Mouse (Mus musculus) layer of hippocampus, postnatal 10 days (tissue): Measurements from ENCODE around the gene Grb10. TPM values are rescaled to one million over a fixed set of nuclear protein-coding genes. Genes with fewer than 3 reads are reported as not detected.

ENCODE experiments used
- DNase-seq, 2 experiments: peaks; one replicate each; pipeline ENCODE4 v3.0.0; 2021; ENCODE audit warnings: low spot score in 2 of 2
- total RNA-seq, 2 experiments: library from RNA; stranded (reverse); gene quantifications; 2 replicates each; pipeline ENCODE4 v1.2.3; 2021

Grb10 gene
- total RNA-seq, 2 experiments from 2014 or later: 33.8 to 34.6 TPM

DNA sequence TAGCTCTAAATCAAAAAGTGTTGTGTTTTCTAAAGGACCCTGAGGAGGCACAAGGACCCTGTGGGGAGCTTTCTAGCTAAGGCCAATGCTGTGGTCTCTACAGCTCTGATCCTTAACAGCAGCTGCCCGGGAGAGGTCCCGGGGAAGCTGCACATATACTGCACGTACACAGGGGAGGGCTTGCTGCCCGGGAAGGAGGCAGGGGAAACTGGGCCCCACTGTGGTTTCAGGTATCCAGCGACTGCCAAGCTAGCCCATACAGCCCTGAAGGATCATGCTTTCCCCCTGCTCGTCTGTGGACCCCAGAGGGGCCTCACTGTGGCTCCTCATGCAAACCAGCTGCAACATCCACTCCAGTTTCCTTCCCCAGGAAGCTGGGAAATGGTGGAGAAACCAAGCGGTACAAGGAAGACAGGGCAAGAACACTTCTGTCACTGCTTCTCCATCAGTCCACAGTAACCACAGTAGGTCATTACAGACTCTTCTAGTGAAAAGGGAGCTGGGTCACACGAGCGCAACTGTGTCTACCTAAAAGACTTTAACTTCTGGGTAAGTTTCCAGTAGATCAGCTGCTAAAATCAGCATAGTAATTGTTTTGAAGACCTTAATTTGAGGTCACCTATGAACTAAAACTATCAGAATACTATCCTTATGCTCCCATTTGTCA, 90.0 kb downstream of the Grb10 start:
- no peak for DNase-seq

DNA sequence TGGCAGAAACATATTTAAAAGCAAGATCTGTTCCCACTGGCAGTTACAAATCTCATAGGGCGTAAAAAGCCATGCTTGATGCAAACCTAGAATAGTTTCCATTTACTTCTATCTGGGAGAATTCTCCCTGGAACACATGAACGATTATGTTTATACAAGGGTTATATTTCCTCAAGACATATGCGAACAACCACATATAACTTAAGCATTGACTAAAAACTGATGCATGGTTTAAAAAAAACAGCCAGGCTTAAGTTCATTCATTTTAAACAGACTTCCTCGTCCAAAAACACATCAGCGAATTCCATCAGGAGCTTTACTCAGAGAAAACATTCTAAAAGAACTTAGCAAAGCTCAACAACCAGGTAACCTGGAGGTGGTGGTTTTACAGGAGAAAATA, 90.6 kb downstream of the Grb10 start:
- DNase-seq: no peak

DNA sequence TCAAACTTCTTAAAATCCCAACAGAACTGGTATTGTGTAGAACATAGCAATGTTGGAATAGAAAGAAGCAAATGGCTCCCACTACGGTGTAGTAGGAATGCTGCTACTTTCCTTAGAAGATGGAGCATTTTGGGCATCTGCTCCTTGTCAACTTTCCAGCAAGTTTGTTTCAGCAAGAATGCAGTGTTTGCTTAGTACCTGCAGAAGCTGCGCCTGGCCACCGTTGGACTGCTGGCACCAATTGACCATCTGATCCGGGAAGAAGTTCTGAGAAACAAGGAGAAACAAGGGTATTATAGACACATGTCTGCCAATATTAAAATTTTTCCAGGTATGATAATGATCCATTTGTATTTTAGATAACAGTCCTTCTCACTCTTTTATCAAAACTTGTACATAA, 92.7 kb downstream of the Grb10 start:
- no peak for DNase-seq

DNA sequence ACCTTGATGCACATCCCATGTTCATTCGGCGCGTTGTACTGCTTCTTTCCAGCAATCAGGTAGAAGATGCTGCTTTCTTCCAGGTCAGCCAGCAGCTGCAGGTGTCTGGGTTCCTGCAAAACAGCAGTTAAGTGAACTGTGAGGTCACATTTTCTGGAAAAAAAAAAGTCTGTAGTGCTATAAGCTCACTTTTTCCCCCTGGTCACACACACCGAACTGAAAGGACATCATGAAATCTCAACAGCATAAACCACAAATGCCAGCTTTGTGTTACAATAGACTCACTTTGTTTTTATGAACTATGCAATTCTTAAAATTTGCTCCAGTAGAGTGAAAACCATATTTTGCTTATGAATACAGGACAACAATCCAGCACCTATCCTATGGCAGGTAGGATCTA, 93.7 kb downstream of the Grb10 start:
- no peak for DNase-seq

GRCm38 (mm10) chr11:11944082-11944349, 94.5 kb downstream of the Grb10 start:
- DNase-seq: no peak

DNA sequence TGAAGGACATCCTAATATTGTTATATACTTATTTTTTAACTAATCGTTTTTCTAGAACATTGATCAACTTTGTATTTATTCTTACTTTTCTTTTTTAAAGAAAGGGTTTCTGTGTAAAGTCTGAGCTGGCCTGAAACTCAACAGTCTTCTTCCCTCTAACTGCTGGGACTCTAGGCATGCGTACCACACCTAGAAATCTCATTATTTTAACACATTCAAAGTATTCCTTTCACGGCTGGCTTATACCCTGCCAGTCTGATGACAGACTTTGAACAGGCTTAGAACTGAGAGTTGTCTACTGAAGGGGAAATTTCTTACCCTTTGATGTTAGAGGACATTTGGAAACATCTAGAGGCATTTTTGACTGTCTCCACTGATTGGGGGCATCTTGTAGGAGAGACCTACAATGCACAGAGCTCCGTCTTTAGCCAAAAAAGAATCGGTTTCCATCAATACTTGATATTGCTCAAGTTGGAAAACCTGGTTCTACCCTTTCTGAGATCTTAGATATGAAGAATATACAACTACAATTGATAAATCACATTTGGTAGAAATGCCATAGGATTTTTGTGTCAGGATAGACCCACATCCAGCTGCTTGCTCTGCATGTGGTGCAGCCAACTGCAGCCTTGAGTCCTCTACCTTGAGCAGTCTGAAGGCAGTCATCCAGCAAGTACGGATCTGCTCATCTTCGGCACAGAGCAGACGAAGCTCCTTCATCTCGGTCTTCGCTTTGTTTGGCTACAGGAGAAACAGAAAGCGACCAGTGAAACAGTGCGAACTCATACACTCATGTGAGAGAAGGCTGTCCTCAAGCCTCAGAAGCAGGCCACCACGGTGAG, 95.0 kb downstream of the Grb10 start:
- no peak for DNase-seq

- DNase-seq: no peak
Measured at GRCm38 (mm10) chr11:11942320-11943217, 95.9 kb downstream of the Grb10 start.

DNA sequence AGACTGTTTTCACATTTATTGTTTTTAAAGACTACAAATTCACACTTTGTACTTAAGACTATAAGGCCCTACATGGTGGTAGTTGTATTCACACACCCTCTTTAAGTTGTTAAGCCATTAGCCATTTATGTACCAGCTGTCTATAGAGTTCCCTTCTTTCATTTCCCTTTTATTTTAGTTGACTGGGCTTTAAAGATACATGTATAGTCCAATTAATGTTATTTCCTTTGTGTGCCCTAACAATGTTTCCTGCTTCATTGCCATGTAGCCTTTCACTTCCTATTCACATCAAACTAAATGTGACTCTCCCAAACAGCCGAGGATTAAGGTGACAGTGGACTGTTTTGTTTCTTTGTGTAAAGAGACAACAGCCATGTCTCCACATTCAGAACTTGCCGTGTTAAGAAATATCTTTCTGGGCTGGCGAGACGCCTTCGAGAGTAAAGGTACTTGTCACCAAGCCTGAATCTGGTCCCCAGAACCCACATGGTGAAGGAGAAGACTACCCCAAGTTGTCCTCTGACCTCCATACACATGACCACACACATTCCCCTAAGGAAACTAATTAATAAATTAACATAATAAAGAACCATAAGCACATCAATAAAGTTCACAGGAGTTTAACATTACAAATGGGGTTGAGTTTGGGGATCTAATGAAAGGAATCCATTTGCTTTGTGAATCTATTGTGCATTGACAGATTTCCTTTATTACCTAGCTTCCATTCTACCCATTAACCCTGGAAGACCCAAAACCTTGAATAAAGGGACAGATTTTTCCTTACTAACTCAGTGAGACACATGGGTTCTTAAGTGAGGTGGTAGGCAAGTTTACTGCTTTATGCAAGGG, 97.4 kb downstream of the Grb10 start:
- no peak for DNase-seq

- DNase-seq: no peak
Measured at GRCm38 (mm10) chr11:11939611-11940010, 98.9 kb downstream of the Grb10 start.

GRCm38 (mm10) chr11:11938591-11938990, 99.9 kb downstream of the Grb10 start:
- DNase-seq: no peak

DNA sequence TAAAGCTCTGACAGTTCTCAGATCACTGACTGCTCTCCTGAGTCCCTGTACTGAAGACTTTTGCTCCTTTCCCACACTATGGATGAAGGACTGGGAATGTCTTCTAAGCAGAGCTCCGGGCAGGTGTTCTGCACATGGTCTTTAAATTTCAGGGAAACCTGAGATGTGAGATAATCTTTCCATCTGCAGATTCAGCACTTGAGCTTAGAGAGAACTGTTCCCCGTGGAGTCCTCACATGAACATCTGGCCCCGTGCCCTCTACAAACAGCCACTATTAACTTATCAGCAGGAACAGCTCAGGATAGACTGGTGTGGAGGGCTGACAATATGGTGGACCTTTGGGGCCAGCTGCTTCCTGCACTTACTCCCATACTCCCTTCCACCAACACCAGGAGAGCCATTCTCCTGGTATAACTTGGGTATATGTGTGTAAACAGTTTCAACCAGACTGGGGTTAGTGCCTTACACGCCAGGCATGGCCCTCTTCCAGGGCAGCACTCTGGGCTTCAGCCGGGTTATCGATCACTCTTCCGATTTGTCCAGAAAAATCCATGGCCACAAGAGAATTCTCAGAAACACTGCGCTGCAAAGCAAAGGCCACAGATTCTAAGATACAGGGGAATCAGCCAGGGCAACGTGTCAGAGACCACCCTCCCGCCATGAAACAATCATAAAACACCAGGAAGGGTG, 101.0 kb downstream of the Grb10 start:
- DNase-seq: no peak

DNA sequence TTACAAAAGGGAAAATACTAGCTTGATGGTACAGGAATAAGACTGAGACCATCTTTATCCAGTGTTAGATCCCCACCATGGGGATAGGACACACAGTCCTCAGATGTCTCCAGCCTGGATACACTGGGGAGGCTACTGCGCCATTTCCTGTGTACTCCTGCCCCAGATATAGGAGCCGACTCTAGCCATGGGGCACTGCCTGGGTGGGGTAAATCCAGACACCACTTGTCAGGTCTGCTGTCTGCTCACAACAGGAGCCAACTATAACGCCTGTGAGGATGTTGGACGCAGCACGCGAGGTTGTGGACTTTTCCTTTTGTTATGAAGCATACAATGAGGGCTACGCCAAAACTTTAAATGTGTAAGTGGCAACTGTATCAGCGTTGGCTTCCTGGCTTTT, 103.7 kb downstream of the Grb10 start:
- no peak for DNase-seq

DNA sequence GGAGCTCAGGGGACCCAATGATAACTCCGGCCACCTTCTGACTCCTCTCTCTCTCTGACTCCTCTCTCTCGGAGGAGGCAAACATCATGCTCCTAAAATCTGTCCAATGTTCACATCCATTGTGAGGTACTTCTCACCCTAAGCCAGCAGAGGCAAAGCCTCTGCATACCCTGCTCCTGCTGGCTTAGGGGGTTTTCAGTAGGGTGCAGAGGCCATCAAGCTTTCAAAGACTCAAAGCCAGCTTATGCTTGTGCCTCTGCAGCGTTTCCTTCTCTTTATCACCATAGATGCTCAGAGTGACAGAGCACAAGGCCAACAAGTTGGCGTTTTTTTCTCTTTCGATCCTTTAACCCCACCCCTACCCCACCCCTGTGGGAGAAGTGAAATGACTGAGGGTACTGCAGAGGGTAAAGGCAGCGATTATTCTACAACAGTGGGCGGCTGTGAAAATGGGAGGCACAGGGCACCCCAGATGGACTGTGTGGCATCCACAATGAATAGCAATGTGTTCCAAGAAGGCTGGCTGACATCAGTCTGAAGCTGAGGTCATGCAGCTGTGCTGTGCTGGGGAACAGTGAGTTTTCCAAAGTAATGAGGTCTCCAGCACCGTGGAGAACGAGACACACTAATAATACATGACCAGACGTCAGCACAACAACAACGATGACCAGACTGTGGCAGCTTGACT, 106.2 kb downstream of the Grb10 start:
- DNase-seq: no peak

DNA sequence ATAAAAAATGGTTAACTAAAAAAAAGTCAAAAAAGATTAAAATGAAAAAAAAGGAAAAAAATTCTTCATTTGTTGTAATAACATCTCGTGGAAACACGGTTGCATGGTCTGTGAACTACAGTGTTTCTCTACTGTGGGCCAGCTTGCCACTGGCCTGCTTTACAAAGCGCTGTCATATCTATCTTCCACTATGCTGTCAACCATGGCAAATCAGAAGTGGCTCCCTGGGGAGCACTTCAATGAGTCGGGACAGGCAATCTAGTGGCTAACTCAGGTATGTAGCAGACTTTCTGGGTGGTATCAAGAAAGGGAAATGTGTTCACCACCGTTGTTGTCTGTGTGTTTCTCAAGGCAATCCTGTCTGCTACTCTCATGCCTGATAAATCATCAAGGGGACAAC, 106.8 kb downstream of the Grb10 start:
- no peak for DNase-seq

- DNase-seq: no peak
Measured at GRCm38 (mm10) chr11:11930527-11930926, 108.0 kb downstream of the Grb10 start.

DNA sequence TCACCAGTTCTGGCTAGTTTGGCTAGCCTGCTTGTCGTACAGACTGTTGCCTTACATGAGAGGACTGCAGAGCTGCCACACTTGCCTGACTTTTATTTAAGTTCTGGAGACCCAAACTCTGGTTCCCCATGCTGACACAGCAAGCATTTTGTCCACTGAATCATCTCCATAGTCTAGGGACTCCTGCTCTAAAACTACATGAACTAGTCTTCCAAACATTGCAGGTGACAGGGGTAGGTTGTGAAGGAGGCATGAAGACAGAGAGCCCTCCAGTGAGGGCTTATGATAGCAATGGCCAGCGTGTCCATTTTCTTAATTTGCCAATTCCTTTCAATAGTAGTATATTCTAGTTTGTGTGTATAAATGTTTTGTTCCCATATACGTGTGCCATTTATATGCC, 109.4 kb downstream of the Grb10 start:
- no peak for DNase-seq

DNA sequence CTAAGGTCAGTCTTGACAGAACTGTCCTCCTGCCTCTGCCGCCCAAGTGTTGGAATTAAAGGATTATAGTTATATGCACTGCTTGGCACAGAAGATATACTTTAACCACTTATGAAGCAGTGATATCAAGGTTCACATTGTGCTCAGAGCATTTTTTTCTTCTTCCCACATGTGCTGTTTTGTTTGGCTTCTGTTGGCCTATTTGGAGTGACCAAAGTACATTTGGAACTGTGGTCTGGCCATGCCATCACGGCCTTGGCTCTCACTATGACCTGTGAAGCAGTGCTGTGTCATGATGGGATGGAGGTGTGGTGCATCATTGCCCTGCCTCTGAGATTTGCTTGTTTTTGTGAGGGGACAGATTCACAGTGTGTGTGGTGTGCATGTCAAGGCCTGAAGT, 109.9 kb downstream of the Grb10 start:
- no peak for DNase-seq

DNA sequence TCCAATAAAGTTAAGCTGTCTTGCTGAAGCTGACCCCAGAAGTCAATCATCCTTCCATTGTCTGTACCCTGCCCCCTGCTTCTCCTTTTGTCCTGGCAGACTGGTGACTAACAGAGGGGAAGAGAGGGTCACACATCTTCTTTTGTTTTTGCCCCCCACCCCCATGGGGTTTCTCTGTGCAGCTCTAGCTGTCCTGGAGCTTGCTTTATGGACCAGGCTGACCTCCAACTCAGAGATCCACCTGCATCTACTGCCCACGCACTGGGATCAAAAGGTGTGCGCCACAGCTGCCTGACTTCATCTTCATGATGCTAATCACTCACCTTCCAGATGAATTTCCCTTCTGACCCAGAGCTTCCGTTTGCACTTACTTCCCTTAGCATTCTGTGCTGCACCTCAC, 114.6 kb downstream of the Grb10 start:
- no peak for DNase-seq

- no peak for DNase-seq
Measured at GRCm38 (mm10) chr11:11923345-11923744, 115.1 kb downstream of the Grb10 start.

- no peak for DNase-seq
Measured at GRCm38 (mm10) chr11:11922106-11922505, 116.4 kb downstream of the Grb10 start.
